Mouse (Mus musculus) T-helper 2 cell (primary cell): ENCODE data around the gene Olfr734.

Source experiments
- in situ Hi-C: fragments of 300-600 bp; cut with MboI, MseI; formaldehyde crosslinking; loops from one replicate; pipeline ENCODE4 v1.15.1; 2025; ENCODE audit warnings: high pct_unique_total_duplicates

Olfr734 gene

DNA sequence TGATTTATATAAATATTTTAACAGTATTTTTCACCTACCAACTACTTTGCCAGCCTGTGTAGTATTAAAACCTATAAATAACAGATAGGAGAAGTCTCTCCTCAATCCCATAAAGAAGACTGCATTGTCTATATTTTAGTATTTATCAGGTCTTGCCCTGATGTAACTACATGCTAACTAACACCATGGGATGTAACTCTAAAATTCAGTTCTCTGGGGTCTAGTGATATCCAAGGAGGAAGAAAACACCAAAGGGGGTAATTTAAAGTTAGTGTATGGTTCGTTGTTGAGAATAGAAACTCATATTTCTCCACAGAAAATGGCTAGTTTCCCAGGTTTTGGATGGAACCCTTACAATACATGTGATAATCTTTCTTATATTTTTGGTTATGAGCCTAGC is at the start of gene Olfr734:
Gene Olfr734, minus strand, starts transcription at position 101 of the 400 bp plus-strand sequence.
- in situ Hi-C loops: no loop called here

DNA sequence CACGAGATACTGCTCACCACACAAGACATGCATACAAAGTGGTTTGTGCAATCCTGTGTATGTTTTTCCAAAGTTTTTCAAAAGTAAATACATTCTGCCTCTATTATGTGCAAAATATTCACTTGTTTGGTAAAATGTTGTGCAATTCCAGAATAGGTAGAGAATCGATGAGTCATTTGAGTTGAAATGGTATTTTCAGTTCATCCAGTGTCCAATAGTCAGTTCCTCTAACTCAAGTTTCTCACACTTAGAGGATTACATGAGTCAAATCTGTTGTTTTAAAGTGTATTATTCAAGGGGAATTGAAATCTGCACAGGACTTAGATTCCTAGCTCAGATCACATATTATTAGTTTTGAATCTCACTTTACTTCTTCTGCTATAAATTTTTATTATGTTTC is 37.0 kb upstream of the Olfr734 start:
- in situ Hi-C loops: no loop called here

DNA sequence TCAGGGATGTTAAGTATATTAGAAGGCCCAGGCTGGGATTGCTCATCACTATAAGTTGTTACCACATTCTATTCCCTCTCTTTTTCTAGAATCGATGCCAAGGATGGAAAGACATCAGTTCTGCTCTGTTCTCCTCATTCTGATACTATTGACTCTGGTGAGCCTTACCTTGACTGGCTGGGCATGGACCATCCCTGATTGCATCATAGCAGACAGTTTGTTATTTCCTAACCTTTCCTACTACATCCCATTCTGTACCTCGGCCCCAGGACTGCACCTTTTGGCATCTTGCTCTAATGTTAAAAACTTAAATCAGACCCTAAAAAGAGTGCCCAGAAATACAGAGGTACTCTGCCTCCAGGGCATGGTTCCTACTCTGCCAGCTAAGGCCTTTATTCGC is 33.9 kb upstream of the Olfr734 start:
- in situ Hi-C loops: no loop called here

DNA sequence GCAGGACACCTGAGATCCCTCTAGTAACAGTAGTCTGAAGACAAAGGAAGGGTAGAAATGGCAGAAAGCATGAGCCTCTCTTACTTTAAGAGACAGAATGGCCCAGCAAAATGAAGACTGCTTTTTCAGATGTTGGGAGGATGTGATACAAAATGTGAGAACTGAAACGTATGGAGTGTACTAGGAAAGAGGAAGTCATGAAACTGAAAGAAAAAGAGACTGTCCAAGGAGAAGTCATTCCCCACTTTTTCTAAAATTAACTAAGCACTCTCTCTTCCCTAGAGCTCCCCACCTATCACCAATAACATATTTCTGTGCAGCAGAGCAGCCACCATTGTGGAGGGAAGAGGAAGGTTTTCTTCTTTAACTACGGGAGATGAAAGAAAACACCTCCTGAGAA is 31.0 kb upstream of the Olfr734 start, which contains the start of gene Tlr11:
Gene Tlr11, plus strand, starts transcription at position 322 of the 400 bp plus-strand sequence.
- in situ Hi-C loops: no loop called here

DNA sequence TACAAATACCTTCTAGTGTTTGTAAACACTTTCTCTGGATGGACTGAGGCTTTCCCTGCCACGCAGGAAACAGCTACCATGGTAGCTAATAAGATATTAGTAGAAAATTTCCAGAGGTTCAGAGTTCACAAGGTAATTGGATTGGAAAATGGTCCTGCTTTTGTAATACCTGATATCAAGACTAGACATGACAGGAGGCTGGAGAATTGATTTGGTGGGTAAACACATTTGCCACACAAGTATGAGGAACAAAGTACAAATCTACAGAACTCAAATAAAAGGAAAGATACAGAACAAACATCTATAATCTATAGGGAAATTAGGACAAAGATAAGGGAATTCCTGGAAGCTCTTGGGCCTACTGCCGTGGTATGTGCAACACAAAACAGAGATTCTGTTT is 30.2 kb upstream of the Olfr734 start:
- in situ Hi-C loops: no loop called here

DNA sequence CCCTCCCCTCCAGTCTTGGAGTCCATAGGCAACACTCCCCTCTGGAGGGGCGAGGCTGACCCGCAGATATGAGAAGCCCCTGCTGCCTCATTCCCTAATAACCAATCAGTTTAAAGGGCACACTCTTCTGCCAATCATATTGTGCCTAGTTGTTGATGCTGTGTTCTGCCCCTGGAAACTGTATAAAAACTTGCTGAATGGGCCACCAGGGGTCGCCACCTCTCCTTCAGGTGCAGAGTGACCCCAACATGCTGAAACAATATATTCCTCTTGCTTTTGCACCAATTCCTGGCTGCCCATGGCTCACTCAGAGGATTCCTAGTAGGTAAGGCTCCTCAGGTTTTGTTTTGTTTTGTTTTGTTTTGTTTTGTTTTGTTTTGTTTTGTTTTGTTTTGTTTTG is 25.9 kb upstream of the Olfr734 start:
- in situ Hi-C loops: no loop called here

DNA sequence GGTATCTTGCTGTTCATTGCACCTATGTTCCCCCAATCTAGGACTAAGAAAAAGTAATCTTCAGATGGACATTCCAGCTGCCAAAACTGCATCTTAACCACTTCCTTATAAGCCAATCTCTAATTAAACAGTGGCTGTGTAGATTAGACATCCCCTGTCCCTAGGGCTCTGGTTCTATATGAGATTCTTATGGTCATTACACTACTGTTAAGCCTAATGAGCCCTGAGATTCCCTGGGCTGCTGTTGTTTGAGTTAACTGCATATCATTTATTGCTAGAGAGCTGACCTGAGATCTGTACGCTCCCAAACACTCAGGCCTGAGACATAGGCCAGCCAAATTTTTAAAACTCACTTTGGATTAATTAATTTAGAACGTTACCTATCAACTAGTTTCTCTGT is 22.2 kb upstream of the Olfr734 start, which contains the start of gene Olfr735:
Gene Olfr735, minus strand, starts transcription at position 77 of the 400 bp plus-strand sequence.
- in situ Hi-C loops: no loop called here

DNA sequence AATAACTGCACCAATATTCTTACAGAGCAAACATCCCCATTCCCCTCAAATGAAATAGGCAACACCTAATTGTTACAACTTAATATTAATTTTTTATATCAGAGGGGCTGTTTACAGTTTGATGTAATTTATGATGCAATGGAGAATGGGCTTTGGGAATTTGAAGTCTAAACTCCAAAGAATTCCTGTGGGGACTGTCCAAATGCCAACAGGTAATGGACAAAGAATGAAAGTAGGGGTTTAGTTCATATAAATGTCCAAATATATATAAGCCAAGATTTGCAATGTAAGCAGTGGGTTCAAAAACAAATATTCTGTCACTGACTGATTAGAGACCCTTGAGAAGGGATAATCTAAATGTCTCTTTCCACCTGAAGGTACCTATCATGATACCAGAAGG is 25.1 kb downstream of the Olfr734 start, which contains the start of gene Olfr733:
Gene Olfr733, minus strand, starts transcription at position 101 of the 400 bp plus-strand sequence.
- in situ Hi-C loops: no loop called here

DNA sequence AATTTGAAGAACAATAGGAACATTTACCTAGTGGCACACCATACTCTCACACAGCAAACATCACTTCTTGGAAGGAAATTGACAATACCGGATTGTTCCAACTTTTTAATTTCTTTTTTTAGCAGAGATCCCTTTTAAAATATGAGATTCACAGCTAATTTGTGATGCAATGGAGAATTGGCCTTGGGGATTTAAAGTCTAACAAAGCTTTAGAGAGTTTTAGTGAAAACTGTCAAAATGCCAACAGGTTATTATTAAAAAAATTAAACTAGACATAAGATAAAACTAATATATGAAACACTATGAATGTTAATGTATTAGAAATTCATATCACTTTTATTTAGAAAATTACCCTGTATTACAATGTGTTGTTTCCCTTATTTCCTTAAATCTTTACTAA is 42.5 kb downstream of the Olfr734 start, which contains the start of gene Olfr732:
Gene Olfr732, minus strand, starts transcription at position 101 of the 400 bp plus-strand sequence.
- in situ Hi-C loops: no loop called here
